In genomic region chr10:75853452-75853851, GRCm38 (mm10) we compare ENCODE assay signal across 10 mouse cellular contexts. TPM values are rescaled to one million over a fixed set of nuclear protein-coding genes. Genes with fewer than 3 reads are reported as not detected.
DNase-seq lines count a peak whose midpoint lies in the region; ATAC-seq and TF ChIP-seq lines count a peak whose summit lies in the region.
"Had no signal": no experiment of that assay in that cellular context is flagged by ENCODE, and none has a peak within 500 bp of the region (broad histone marks: within the 10 kb centered on the region; RNA-seq: fewer than 3 reads in every experiment).

No protein-coding gene starts in this region.

- peak; percentile 87 to 91 for DNase-seq in heart, adult 18-20 months
- DNase-seq in cerebellum, postnatal 25 days = peak; percentile 86 to 93
- DNase-seq in gastrocnemius, adult 2 months = peak; percentile 82
- DNase-seq in left cerebral cortex, postnatal 4 days = peak; percentile 87
- DNase-seq in spleen, adult 2 months (ENCODE audit: low read depth in 1 of 2, low spot score in 2 of 2) = peak; percentile 66 to 78

- peak; percentile 77 for TF ChIP-seq CTCF in gastrocnemius, adult 2 months (IDR thresholded peaks at IDR 0.05)
- peak; percentile 56; the same call in 1 of the 2 replicates for TF ChIP-seq CTCF in spleen, adult 2 months (IDR thresholded peaks at IDR 0.05; ENCODE audit: extremely low read depth, insufficient read depth, insufficient read length, insufficient replicate concordance)

- no peaks in the 10 kb centered on the region for H3K9me3 ChIP-seq in heart, embryonic 11.5 days (replicated peaks; ENCODE audit: control insufficient read depth, low read length)
- H3K9me3 ChIP-seq in intestine, embryonic 16.5 days (ENCODE audit: control insufficient read depth, low read length) = no peaks in the 10 kb centered on the region
- no peaks in the 10 kb centered on the region for H3K9me3 ChIP-seq in midbrain, embryonic 12.5 days
- H3K9me3 ChIP-seq: megakaryocyte, embryonic 14.5 days had no signal

- peaks cover 8% of the 10 kb centered on the region for H3K4me1 ChIP-seq in heart, embryonic 11.5 days (ENCODE audit: control insufficient read depth, insufficient read depth, low read length)
- H3K4me1 ChIP-seq in intestine, embryonic 16.5 days (ENCODE audit: control insufficient read depth, insufficient read depth, low read length) = peaks cover 26% of the 10 kb centered on the region
- H3K4me1 ChIP-seq in midbrain, embryonic 12.5 days = peaks cover 29% of the 10 kb centered on the region
- no peaks in the 10 kb centered on the region for H3K4me1 ChIP-seq in spleen, adult 2 months (ENCODE audit: control insufficient read depth, insufficient read depth, insufficient read length)

- no peak for ATAC-seq in heart, embryonic 11.5 days (replicated peaks; ENCODE audit: insufficient number of reproducible peaks, low FRiP score, low TSS enrichment)
- peak; percentile 37 for ATAC-seq in intestine, embryonic 16.5 days
- peak; percentile 57; the same call in 1 of the 2 replicates for ATAC-seq in midbrain, embryonic 12.5 days (ENCODE audit: low FRiP score, low read depth)

- intact Hi-C loops in gastrocnemius, adult 2 months (cut with DNase I) = loop anchor here (1.0 to 5.0 kb wide), 3 partner anchors 109 to 267 kb away; no protein-coding TSS in a partner anchor
- intact Hi-C loops in left cerebral cortex, postnatal 4 days (cut with DNase I) = loop anchor here (5.0 kb wide), 1 partner anchor 111 kb away; no protein-coding TSS in a partner anchor

- H3K27ac ChIP-seq in heart, embryonic 11.5 days (ENCODE audit: low read depth, low read length) = no peak overlapping the region
- H3K27ac ChIP-seq in gastrocnemius, adult 2 months = no peak overlapping the region
- H3K27ac ChIP-seq in intestine, embryonic 16.5 days (ENCODE audit: low read length) = no peak overlapping the region
- H3K27ac ChIP-seq in midbrain, embryonic 12.5 days (replicated peaks) = no peak overlapping the region
- H3K27ac ChIP-seq in spleen, adult 2 months (ENCODE audit: insufficient read depth, low read length) = no peak overlapping the region

- H3K4me3 ChIP-seq in heart, embryonic 11.5 days (ENCODE audit: low read depth, low read length) = no peak overlapping the region
- H3K4me3 ChIP-seq in gastrocnemius, adult 2 months = no peak overlapping the region
- no peak overlapping the region for H3K4me3 ChIP-seq in intestine, embryonic 16.5 days (ENCODE audit: low read length)
- no peak overlapping the region for H3K4me3 ChIP-seq in midbrain, embryonic 12.5 days
- H3K4me3 ChIP-seq in spleen, adult 2 months (ENCODE audit: extremely low read depth, insufficient read depth, insufficient read length) = no peak overlapping the region
- H3K4me3 ChIP-seq: megakaryocyte, embryonic 14.5 days had no signal

- TF ChIP-seq POLR2A in spleen, adult 2 months (IDR thresholded peaks at IDR 0.05; ENCODE audit: low read depth, low read length) = no peak

- H3K27me3 ChIP-seq in heart, embryonic 11.5 days (ENCODE audit: control insufficient read depth, insufficient read depth, low read length) = no peaks in the 10 kb centered on the region
- H3K27me3 ChIP-seq in intestine, embryonic 16.5 days (replicated peaks; ENCODE audit: control insufficient read depth, insufficient read depth, low read length) = no peaks in the 10 kb centered on the region
- H3K27me3 ChIP-seq in midbrain, embryonic 12.5 days = no peaks in the 10 kb centered on the region
- no peaks in the 10 kb centered on the region for H3K27me3 ChIP-seq in spleen, adult 2 months (ENCODE audit: control insufficient read depth, insufficient read depth, low read length)

- WGBS in heart, embryonic 11.5 days (ENCODE audit: insufficient replicate concordance) = 32% methylated on average over 10 of the region's 10 CpGs
- WGBS in intestine, embryonic 16.5 days = 26% methylated on average over 10 of the region's 10 CpGs
- 21% methylated on average over 10 of the region's 10 CpGs for WGBS in midbrain, embryonic 12.5 days
- WGBS in spleen, adult 2 months = 29% methylated on average over 10 of the region's 10 CpGs

- no peak overlapping the region for H3K4me2 ChIP-seq in heart, embryonic 11.5 days
- no peak overlapping the region for H3K4me2 ChIP-seq in intestine, embryonic 16.5 days (ENCODE audit: low read depth, low read length)
- H3K4me2 ChIP-seq in midbrain, embryonic 12.5 days (replicated peaks) = no peak overlapping the region

- peaks cover 7% of the 10 kb centered on the region for H3K36me3 ChIP-seq in heart, embryonic 11.5 days (ENCODE audit: control insufficient read depth, insufficient read depth, low read length)
- no peaks in the 10 kb centered on the region; the same call in 1 of the 2 replicates for H3K36me3 ChIP-seq in intestine, embryonic 16.5 days (ENCODE audit: control insufficient read depth, insufficient read depth, low read length)
- H3K36me3 ChIP-seq in midbrain, embryonic 12.5 days = peaks cover 18% of the 10 kb centered on the region
- peaks cover 4% of the 10 kb centered on the region; the same call in 1 of the 2 replicates for H3K36me3 ChIP-seq in spleen, adult 2 months (ENCODE audit: control insufficient read depth, insufficient read depth, low read length)

- no peak overlapping the region for H3K9ac ChIP-seq in heart, embryonic 11.5 days (ENCODE audit: low read depth, low read length)
- no peak overlapping the region for H3K9ac ChIP-seq in intestine, embryonic 16.5 days (ENCODE audit: low read depth, low read length)
- no peak overlapping the region for H3K9ac ChIP-seq in midbrain, embryonic 12.5 days (replicated peaks)

RNA-seq across cellular contexts. Expression of gene Mif, which starts 6.6 kb away (rescaled TPM):
- total RNA-seq in heart, adult 18-20 months (2021) = 100 to 1,000 TPM; 215 to 232 TPM
- 2,705 and 2,898 TPM in 2 replicates for polyA plus RNA-seq in heart, embryonic 11.5 days (2014; fragmentation: Nextera tagmentation; extraction: Ambion mirVana)
- total RNA-seq in gastrocnemius, adult 2 months (2021) = 100 to 1,000 TPM; 147 to 168 TPM
- 1,982 and 2,201 TPM in 2 replicates for polyA plus RNA-seq in intestine, embryonic 16.5 days (2015; fragmentation: Nextera tagmentation; extraction: Ambion mirVana)
- 100 to 1,000 TPM; 844 to 864 TPM for total RNA-seq in left cerebral cortex, postnatal 4 days (2021)
- polyA plus RNA-seq in midbrain, embryonic 12.5 days (2016; fragmentation: Nextera tagmentation; extraction: Ambion mirVana) = 1,213 and 1,289 TPM in 2 replicates
- polyA plus RNA-seq in spleen, adult 2 months (2012; rRNA removed) = 677 and 1,174 TPM in 2 replicates

RNA-seq across cellular contexts. Expression of gene Gstt2, which starts 16.2 kb away (rescaled TPM):
- total RNA-seq in heart, adult 18-20 months (2021) = 10 to 100 TPM in 1 of 2 experiments, 1 to 10 TPM in 1; 7.8 to 10.7 TPM
- polyA plus RNA-seq in heart, embryonic 11.5 days (2014; fragmentation: Nextera tagmentation; extraction: Ambion mirVana) = 8.7 and 8.8 TPM in 2 replicates
- 1 to 10 TPM; 2.3 to 4.2 TPM for total RNA-seq in gastrocnemius, adult 2 months (2021)
- polyA plus RNA-seq in intestine, embryonic 16.5 days (2015; fragmentation: Nextera tagmentation; extraction: Ambion mirVana) = 78.3 and 83.7 TPM in 2 replicates
- 1 to 10 TPM; 3.6 to 4.3 TPM for total RNA-seq in left cerebral cortex, postnatal 4 days (2021)
- 7.7 and 7.9 TPM in 2 replicates for polyA plus RNA-seq in midbrain, embryonic 12.5 days (2016; fragmentation: Nextera tagmentation; extraction: Ambion mirVana)
- polyA plus RNA-seq in spleen, adult 2 months (2012; rRNA removed) = 73.4 and 102 TPM in 2 replicates

RNA-seq across cellular contexts. Expression of gene Gstt4, which starts 31.1 kb away (rescaled TPM):
- total RNA-seq in heart, adult 18-20 months (2021) = not detected
- not detected in 2 replicates for polyA plus RNA-seq in heart, embryonic 11.5 days (2014; fragmentation: Nextera tagmentation; extraction: Ambion mirVana)
- not detected for total RNA-seq in gastrocnemius, adult 2 months (2021)
- polyA plus RNA-seq in intestine, embryonic 16.5 days (2015; fragmentation: Nextera tagmentation; extraction: Ambion mirVana) = not detected in 2 replicates
- total RNA-seq in left cerebral cortex, postnatal 4 days (2021) = not detected
- polyA plus RNA-seq in midbrain, embryonic 12.5 days (2016; fragmentation: Nextera tagmentation; extraction: Ambion mirVana) = not detected in 2 replicates
- polyA plus RNA-seq in spleen, adult 2 months (2012; rRNA removed) = not detected in 2 replicates
- polyA plus RNA-seq: C2C12 had no signal

RNA-seq across cellular contexts. Expression of gene Derl3, which starts 39.8 kb away (rescaled TPM):
- total RNA-seq in heart, adult 18-20 months (2021) = under 1 TPM; 0.57 to 0.74 TPM
- polyA plus RNA-seq in heart, embryonic 11.5 days (2014; fragmentation: Nextera tagmentation; extraction: Ambion mirVana) = 2.4 and 3.4 TPM in 2 replicates
- total RNA-seq in gastrocnemius, adult 2 months (2021) = under 1 TPM in 1 of 2 experiments, not detected in 1; 0.45 TPM
- 6.8 and 9.7 TPM in 2 replicates for polyA plus RNA-seq in intestine, embryonic 16.5 days (2015; fragmentation: Nextera tagmentation; extraction: Ambion mirVana)
- total RNA-seq in left cerebral cortex, postnatal 4 days (2021) = 1 to 10 TPM; 2.1 to 2.7 TPM
- 1.8 and 2.4 TPM in 2 replicates for polyA plus RNA-seq in midbrain, embryonic 12.5 days (2016; fragmentation: Nextera tagmentation; extraction: Ambion mirVana)
- polyA plus RNA-seq in spleen, adult 2 months (2012; rRNA removed) = 67.3 and 137 TPM in 2 replicates

RNA-seq across cellular contexts. Expression of gene Gstt1, which starts 55.1 kb away (rescaled TPM):
- total RNA-seq in heart, adult 18-20 months (2021) = 10 to 100 TPM; 16.1 to 22.4 TPM
- 4.3 and 5.1 TPM in 2 replicates for polyA plus RNA-seq in heart, embryonic 11.5 days (2014; fragmentation: Nextera tagmentation; extraction: Ambion mirVana)
- 1 to 10 TPM; 4.5 to 5.7 TPM for total RNA-seq in gastrocnemius, adult 2 months (2021)
- polyA plus RNA-seq in intestine, embryonic 16.5 days (2015; fragmentation: Nextera tagmentation; extraction: Ambion mirVana) = 16.4 and 19.2 TPM in 2 replicates
- total RNA-seq in left cerebral cortex, postnatal 4 days (2021) = 1 to 10 TPM; 6.6 to 9.4 TPM
- 5.3 and 7.0 TPM in 2 replicates for polyA plus RNA-seq in midbrain, embryonic 12.5 days (2016; fragmentation: Nextera tagmentation; extraction: Ambion mirVana)
- 25.3 and 28.5 TPM in 2 replicates for polyA plus RNA-seq in spleen, adult 2 months (2012; rRNA removed)
